Mouse (Mus musculus) gastrocnemius, adult 2 months (tissue): ENCODE results near the gene Ptchd4. TPM values are rescaled to one million over a fixed set of nuclear protein-coding genes. Genes with fewer than 3 reads are reported as not detected.

Experiments used
- DNase-seq: peaks from one replicate; pipeline ENCODE4 v3.0.0; 2022
- H3K27ac ChIP-seq: fragments of 200-600 bp; 2 replicates; pipeline ENCODE4 v1.8.1; 2022; ENCODE audit warnings: mild to moderate bottlenecking
- H3K4me3 ChIP-seq: fragments of 200-600 bp; 2 replicates; pipeline ENCODE4 v1.8.1; 2022; ENCODE audit warnings: mild to moderate bottlenecking, moderate library complexity
- CTCF ChIP-seq: fragments of 200-600 bp; IDR thresholded peaks from 2 replicates; pipeline ENCODE4 v1.8.1; 2022; ENCODE audit warnings: antibody characterized with exemption, mild to moderate bottlenecking, moderate library complexity
- intact Hi-C: fragments of 180-260 bp; cut with DNase I; formaldehyde crosslinking; loops from one replicate; pipeline ENCODE4 v1.15.1; 2025
- total RNA-seq, 2 experiments: library from RNA; stranded (reverse); gene quantifications; 2 replicates each; pipeline ENCODE4 v1.2.3; 2021

Gene Ptchd4
- total RNA-seq, 2 experiments from 2014 or later, result not detected

GRCm38 (mm10) chr17:42336571-42336970, 20.8 kb downstream of the Ptchd4 start:
- intact Hi-C loops, result no loop called here
- TF ChIP-seq CTCF, result no peak

GRCm38 (mm10) chr17:42346027-42346426, 30.3 kb downstream of the Ptchd4 start:
- intact Hi-C loops, result no loop called here
- no peak for TF ChIP-seq CTCF
- H3K4me3 ChIP-seq, result no peak overlapping the region
- no peak overlapping the region for H3K27ac ChIP-seq
- no peak for DNase-seq

More at GRCm38 (mm10) chr17:42336571-42336970, 20.8 kb downstream of the Ptchd4 start:
- Histone ChIP-seq H3K4me3 (no peak overlapping the region), H3K27ac (no peak overlapping the region)
- no peak for DNase-seq

- intact Hi-C loops, result no loop called here
- no peak for DNase-seq
- no peak overlapping the region for H3K27ac ChIP-seq
- no peak for TF ChIP-seq CTCF
- no peak overlapping the region for H3K4me3 ChIP-seq
These were observed 42.7 kb downstream of the Ptchd4 start for GRCm38 (mm10) chr17:42358481-42358880.

- no peak for DNase-seq
- Histone ChIP-seq H3K27ac (no peak overlapping the region), H3K4me3 (no peak overlapping the region)
- intact Hi-C loops, result no loop called here
- no peak for TF ChIP-seq CTCF
These were observed 47.5 kb downstream of the Ptchd4 start for GRCm38 (mm10) chr17:42363085-42363710.

- TF ChIP-seq CTCF, result no peak
- no peak for DNase-seq
- no peak overlapping the region for H3K4me3 ChIP-seq
- intact Hi-C loops, result no loop called here
- no peak overlapping the region for H3K27ac ChIP-seq
These were observed 49.0 kb downstream of the Ptchd4 start for GRCm38 (mm10) chr17:42364716-42365115.

GRCm38 (mm10) chr17:42374881-42375280, 59.1 kb downstream of the Ptchd4 start:
- Histone ChIP-seq H3K4me3 (no peak overlapping the region), H3K27ac (no peak overlapping the region)
- TF ChIP-seq CTCF, result no peak
- DNase-seq, result no peak
- intact Hi-C loops, result no loop called here

- Histone ChIP-seq H3K27ac (no peak overlapping the region), H3K4me3 (no peak overlapping the region)
- intact Hi-C loops, result no loop called here
- TF ChIP-seq CTCF, result no peak
- DNase-seq, result no peak
These were observed 77.3 kb downstream of the Ptchd4 start for GRCm38 (mm10) chr17:42393086-42393485.

GRCm38 (mm10) chr17:42395299-42395698, 79.6 kb downstream of the Ptchd4 start:
- Histone ChIP-seq H3K4me3 (no peak overlapping the region), H3K27ac (no peak overlapping the region)
- no peak for TF ChIP-seq CTCF
- DNase-seq, result no peak
- intact Hi-C loops, result no loop called here

GRCm38 (mm10) chr17:42418449-42418848, 102.7 kb downstream of the Ptchd4 start:
- H3K4me3 ChIP-seq, result no peak overlapping the region
- DNase-seq, result no peak
- H3K27ac ChIP-seq, result no peak overlapping the region
- TF ChIP-seq CTCF, result no peak
- intact Hi-C loops, result no loop called here

- TF ChIP-seq CTCF, result no peak
- Histone ChIP-seq H3K27ac (no peak overlapping the region), H3K4me3 (no peak overlapping the region)
- DNase-seq, result no peak
- intact Hi-C loops, result no loop called here
These were observed 112.2 kb downstream of the Ptchd4 start for GRCm38 (mm10) chr17:42427961-42428360.

- TF ChIP-seq CTCF, result no peak
- intact Hi-C loops, result no loop called here
- no peak overlapping the region for H3K4me3 ChIP-seq
- no peak overlapping the region for H3K27ac ChIP-seq
- no peak for DNase-seq
These were observed 114.6 kb downstream of the Ptchd4 start for GRCm38 (mm10) chr17:42430380-42430779.

- DNase-seq, result no peak
- Histone ChIP-seq H3K27ac (no peak overlapping the region), H3K4me3 (no peak overlapping the region)
- intact Hi-C loops, result no loop called here
- TF ChIP-seq CTCF, result no peak
These were observed 136.5 kb downstream of the Ptchd4 start for GRCm38 (mm10) chr17:42452235-42452634.

GRCm38 (mm10) chr17:42456441-42456840, 140.7 kb downstream of the Ptchd4 start:
- no peak for DNase-seq
- TF ChIP-seq CTCF, result no peak
- no peak overlapping the region for H3K27ac ChIP-seq
- no peak overlapping the region for H3K4me3 ChIP-seq
- intact Hi-C loops, result no loop called here

- intact Hi-C loops, result no loop called here
- Histone ChIP-seq H3K27ac (no peak overlapping the region), H3K4me3 (no peak overlapping the region)
- DNase-seq, result no peak
- no peak for TF ChIP-seq CTCF
These were observed 147.0 kb downstream of the Ptchd4 start for GRCm38 (mm10) chr17:42462726-42463125.
